Mouse (Mus musculus): ENCODE data around the gene Enho.

Gene Enho

GRCm38 (mm10) chr4:41634631-41635030 is 5.5 kb downstream of the Enho start:
- DNase-seq (ENCODE audit: low read depth, low spot score): no peak

GRCm38 (mm10) chr4:41633001-41633400 is 7.1 kb downstream of the Enho start:
- DNase-seq (ENCODE audit: low read depth, low spot score): no peak

GRCm38 (mm10) chr4:41631390-41631789 is 8.7 kb downstream of the Enho start:
- peak; percentile 52 for DNase-seq (ENCODE audit: low read depth, low spot score)

- no peak for DNase-seq (ENCODE audit: low read depth, low spot score)
Observed at GRCm38 (mm10) chr4:41630196-41630595, 9.9 kb downstream of the Enho start.

- DNase-seq (ENCODE audit: low read depth, low spot score): peak; percentile 85
Observed at GRCm38 (mm10) chr4:41628202-41628927, 11.8 kb downstream of the Enho start.

- no peak for DNase-seq (ENCODE audit: low read depth, low spot score)
Observed at GRCm38 (mm10) chr4:41622071-41622470, 18.1 kb downstream of the Enho start.

- no peak for DNase-seq (ENCODE audit: low read depth, low spot score)
Observed at GRCm38 (mm10) chr4:41618916-41619746, 21.0 kb downstream of the Enho start.

GRCm38 (mm10) chr4:41615661-41616599 is 24.2 kb downstream of the Enho start:
- DNase-seq (ENCODE audit: low read depth, low spot score): no peak

- peak; percentile 75 for DNase-seq (ENCODE audit: low read depth, low spot score)
Observed at GRCm38 (mm10) chr4:41614156-41614555, 26.0 kb downstream of the Enho start.

- DNase-seq (ENCODE audit: low read depth, low spot score): no peak
Observed at GRCm38 (mm10) chr4:41612166-41612565, 28.0 kb downstream of the Enho start.

- DNase-seq (ENCODE audit: low read depth, low spot score): no peak
Observed at GRCm38 (mm10) chr4:41610594-41610980, 29.5 kb downstream of the Enho start.

- no peak for DNase-seq (ENCODE audit: low read depth, low spot score)
Observed at GRCm38 (mm10) chr4:41609681-41610593, 30.2 kb downstream of the Enho start.

GRCm38 (mm10) chr4:41606784-41607183 is 33.3 kb downstream of the Enho start:
- DNase-seq (ENCODE audit: low read depth, low spot score): peak; percentile 89

GRCm38 (mm10) chr4:41604476-41605396 is 35.4 kb downstream of the Enho start:
- DNase-seq (ENCODE audit: low read depth, low spot score): no peak

- no peak for DNase-seq (ENCODE audit: low read depth, low spot score)
Observed at GRCm38 (mm10) chr4:41602818-41603217, 37.3 kb downstream of the Enho start.
